Mouse (Mus musculus): ENCODE measurements around the gene Phyhd1. TPM values are rescaled to one million over a fixed set of nuclear protein-coding genes. Genes with fewer than 3 reads are reported as not detected.

Gene Phyhd1
- polyA plus RNA-seq, 1 experiment from 2014 or later = 7.7 TPM

DNA sequence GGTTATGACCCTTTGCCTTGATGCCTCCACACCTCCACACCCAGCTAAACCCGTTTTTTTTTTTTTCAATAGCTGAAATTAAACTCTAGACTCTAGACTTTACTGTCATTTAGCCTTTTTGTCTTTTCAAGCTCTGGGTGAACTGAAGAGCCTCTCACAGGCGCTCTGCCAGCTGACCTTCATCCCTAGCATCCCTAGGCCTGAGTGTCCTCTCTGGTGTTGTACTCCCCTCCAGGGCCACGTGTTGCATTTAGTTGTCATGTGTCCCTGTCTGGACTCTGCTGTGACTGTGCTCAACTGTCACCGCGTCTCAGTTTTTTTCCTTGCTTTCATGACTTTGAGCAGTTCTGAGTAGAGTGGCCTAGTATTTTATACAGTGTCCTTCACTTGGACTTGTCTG lies 34.0 kb downstream of the Phyhd1 start:
- Histone ChIP-seq H3K4me1 (replicated peaks) (no peaks in the 10 kb centered on the region), H3K9ac (replicated peaks) (no peak overlapping the region), H3K27ac (no peak overlapping the region), H3K27me3 (no peaks in the 10 kb centered on the region), H3K4me2 (replicated peaks) (no peak overlapping the region), H3K4me3 (replicated peaks) (no peak overlapping the region), H3K9me3 (no peaks in the 10 kb centered on the region), H3K36me3 (peaks cover 80% of the 10 kb centered on the region)
- WGBS = 88% methylated on average over 5 of the region's 5 CpGs
- ATAC-seq = no peak

DNA sequence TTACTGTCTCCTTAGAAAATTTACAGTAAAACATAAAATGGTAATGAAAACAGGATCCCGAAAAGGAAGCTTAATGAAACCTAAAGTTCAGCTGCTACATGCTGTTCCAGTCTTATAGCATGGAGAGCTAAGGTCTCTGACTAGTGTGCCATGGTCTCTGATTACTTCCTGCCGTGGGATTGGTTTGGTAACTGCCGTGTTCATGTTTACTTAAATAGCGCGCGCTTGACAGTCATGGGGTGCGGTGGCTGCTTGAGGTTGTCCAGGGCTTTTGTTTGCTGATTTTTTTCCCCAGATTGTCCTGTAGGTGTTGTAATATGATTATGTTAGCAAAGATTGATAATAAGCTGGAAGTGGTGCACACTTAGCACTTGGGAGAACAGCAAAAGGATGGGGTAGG lies 40.1 kb downstream of the Phyhd1 start:
- WGBS = 95% methylated on average over 7 of the region's 7 CpGs
- ATAC-seq = no peak
- Histone ChIP-seq H3K4me3 (replicated peaks) (no peak overlapping the region), H3K27ac (no peak overlapping the region), H3K9ac (replicated peaks) (no peak overlapping the region), H3K27me3 (no peaks in the 10 kb centered on the region), H3K36me3 (peaks cover 98% of the 10 kb centered on the region), H3K4me2 (replicated peaks) (no peak overlapping the region), H3K9me3 (no peaks in the 10 kb centered on the region), H3K4me1 (replicated peaks) (no peaks in the 10 kb centered on the region)

DNA sequence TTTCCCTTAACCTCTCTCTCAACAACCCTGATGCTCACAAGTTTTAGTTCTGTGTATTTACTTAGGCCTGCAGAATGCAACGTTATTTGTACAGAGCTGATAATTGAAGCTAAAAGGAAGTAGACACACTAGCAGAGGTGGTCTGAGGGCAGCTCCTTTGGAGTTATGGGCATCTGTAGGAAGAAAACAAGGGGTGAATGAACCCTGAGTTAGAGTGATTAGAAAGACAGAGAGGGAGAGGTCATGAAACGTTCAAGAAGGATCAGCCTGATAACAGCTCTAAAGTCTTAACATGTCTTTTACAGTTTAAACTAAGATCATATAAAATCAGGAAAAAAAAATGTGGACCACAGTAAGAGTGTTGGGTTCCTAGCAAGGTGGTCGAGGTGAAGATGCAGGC lies 43.3 kb downstream of the Phyhd1 start:
- Histone ChIP-seq H3K27ac (no peak overlapping the region), H3K27me3 (no peaks in the 10 kb centered on the region), H3K9me3 (no peaks in the 10 kb centered on the region), H3K4me3 (replicated peaks) (no peak overlapping the region), H3K9ac (replicated peaks) (no peak overlapping the region), H3K4me2 (replicated peaks) (no peak overlapping the region), H3K4me1 (replicated peaks) (no peaks in the 10 kb centered on the region), H3K36me3 (peaks cover 96% of the 10 kb centered on the region)
- 92% methylated on average over 3 of the region's 3 CpGs for WGBS
- ATAC-seq = no peak

DNA sequence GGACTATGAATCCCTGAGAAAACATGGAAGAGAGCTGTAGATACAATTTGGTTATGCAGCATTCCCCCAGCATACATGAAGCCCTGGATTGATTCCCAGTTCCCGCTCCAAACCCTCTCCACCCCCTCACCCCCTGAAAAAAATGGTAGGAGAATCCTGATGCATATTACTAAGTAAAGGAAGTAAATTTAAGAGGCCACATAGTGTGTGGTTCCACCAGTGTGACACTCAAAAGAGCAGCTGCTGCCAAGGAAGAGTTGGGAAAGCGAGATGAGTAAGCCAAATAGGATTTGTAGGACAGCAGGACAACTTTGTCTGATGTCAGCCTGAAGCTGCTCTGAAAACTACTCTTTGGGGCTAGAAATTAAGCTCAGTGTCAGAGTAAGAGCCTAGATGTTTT lies 45.5 kb downstream of the Phyhd1 start:
- no peaks in the 10 kb centered on the region for H3K9me3 ChIP-seq
- H3K27me3 ChIP-seq = no peaks in the 10 kb centered on the region
- no peaks in the 10 kb centered on the region for H3K4me1 ChIP-seq (replicated peaks)
- no peak overlapping the region for H3K9ac ChIP-seq (replicated peaks)
- no peak overlapping the region for H3K27ac ChIP-seq
- H3K4me2 ChIP-seq (replicated peaks) = no peak overlapping the region
- ATAC-seq = no peak
- H3K36me3 ChIP-seq = peaks cover 96% of the 10 kb centered on the region
- no peak overlapping the region for H3K4me3 ChIP-seq (replicated peaks)
- 92% methylated on average over 2 of the region's 2 CpGs for WGBS

DNA sequence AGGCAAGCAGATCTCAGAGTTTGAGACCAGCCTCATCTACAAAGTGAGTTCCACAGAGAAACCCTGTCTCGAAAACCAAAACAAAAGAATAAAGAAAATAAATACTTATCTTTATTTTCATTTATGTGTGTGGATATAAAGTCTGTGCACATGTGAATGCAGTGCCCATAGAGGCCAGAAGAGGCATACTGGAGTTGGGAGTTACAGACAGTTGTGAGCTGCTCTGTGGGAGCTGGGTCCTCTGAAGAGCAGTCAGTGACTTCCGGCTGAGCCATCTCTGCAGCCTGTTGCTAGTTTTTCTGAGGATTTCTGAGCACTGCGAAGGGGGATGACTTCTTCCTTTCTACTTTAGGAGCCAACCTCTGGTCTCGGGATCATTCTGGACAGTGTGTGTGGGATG lies 50.1 kb downstream of the Phyhd1 start:
- H3K4me2 ChIP-seq (replicated peaks) = no peak overlapping the region
- H3K4me1 ChIP-seq (replicated peaks) = no peaks in the 10 kb centered on the region
- H3K27ac ChIP-seq = no peak overlapping the region
- H3K9me3 ChIP-seq = no peaks in the 10 kb centered on the region
- ATAC-seq = no peak
- WGBS = 96% methylated on average over 4 of the region's 4 CpGs
- H3K4me3 ChIP-seq (replicated peaks) = no peak overlapping the region
- H3K27me3 ChIP-seq = no peaks in the 10 kb centered on the region
- peaks cover 90% of the 10 kb centered on the region for H3K36me3 ChIP-seq
- no peak overlapping the region for H3K9ac ChIP-seq (replicated peaks)

DNA sequence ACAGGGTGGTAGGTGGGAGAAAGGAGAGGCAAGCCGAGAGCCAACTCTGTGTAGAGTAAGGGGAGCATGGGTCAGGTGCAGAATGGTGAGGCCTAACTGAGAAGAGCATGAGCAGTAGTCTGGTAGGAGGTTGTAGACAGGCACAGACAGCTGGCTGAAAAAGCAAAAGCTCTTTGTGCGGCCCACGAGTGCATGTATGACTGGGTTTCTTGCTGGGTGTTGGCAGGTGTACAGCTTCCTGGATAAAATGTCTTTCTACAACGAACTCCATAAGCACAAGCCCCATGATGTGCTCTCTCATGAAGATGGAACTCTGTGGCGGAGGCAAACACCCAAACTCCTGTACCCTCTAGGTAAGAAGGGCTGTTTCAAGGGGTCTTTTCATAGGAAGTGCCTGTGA lies 51.0 kb downstream of the Phyhd1 start:
- Histone ChIP-seq H3K4me3 (replicated peaks) (no peak overlapping the region), H3K4me2 (replicated peaks) (no peak overlapping the region), H3K27ac (no peak overlapping the region), H3K27me3 (no peaks in the 10 kb centered on the region), H3K9me3 (no peaks in the 10 kb centered on the region), H3K36me3 (peaks cover 92% of the 10 kb centered on the region), H3K4me1 (replicated peaks) (no peaks in the 10 kb centered on the region), H3K9ac (replicated peaks) (no peak overlapping the region)
- no peak for ATAC-seq
- WGBS = 97% methylated on average over 5 of the region's 5 CpGs

DNA sequence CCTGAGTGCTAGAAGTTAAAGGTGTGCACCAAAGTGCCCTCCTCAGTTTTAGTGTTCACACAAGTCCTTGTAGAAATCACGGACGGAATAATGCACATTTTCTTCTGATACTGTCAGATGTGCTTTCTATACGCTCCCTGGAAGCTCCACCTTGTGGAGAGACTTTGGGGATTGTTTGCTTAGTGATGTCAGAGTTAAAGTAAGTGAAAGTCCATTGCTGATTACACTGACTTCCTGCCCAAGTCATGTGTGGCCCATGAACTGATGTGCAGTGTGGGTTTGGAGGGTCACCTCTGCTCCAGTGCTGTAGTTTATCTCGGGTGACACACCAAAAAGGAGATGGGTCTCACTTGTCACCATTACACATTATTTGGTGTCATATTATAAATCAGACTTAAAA lies 53.3 kb downstream of the Phyhd1 start:
- Histone ChIP-seq H3K4me1 (replicated peaks) (no peaks in the 10 kb centered on the region), H3K9ac (replicated peaks) (no peak overlapping the region), H3K4me2 (replicated peaks) (no peak overlapping the region), H3K36me3 (peaks cover 93% of the 10 kb centered on the region), H3K27ac (no peak overlapping the region), H3K27me3 (no peaks in the 10 kb centered on the region), H3K9me3 (no peaks in the 10 kb centered on the region), H3K4me3 (replicated peaks) (no peak overlapping the region)
- WGBS = 96% methylated on average over 4 of the region's 4 CpGs
- no peak for ATAC-seq

DNA sequence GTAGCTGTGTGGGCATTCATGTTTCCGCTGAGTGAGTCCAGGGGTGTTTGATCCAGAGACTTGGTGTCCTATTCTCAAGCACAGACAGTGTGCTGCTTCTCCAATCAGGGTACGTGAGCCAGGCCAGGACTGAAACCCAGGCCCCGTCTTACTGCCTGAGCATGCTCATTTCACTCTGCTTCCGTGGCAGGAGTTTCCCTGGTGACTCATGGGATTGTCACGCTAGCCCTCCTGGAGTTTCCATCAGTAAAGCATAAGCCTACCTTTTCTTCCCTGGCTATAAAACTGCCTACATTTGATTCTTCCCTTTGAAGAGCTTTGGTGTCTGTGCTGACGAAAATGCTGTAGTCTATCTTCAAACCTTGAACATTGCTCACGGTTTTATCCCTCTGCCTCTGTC lies 57.1 kb downstream of the Phyhd1 start:
- 90% methylated on average over 7 of the region's 7 CpGs for WGBS

DNA sequence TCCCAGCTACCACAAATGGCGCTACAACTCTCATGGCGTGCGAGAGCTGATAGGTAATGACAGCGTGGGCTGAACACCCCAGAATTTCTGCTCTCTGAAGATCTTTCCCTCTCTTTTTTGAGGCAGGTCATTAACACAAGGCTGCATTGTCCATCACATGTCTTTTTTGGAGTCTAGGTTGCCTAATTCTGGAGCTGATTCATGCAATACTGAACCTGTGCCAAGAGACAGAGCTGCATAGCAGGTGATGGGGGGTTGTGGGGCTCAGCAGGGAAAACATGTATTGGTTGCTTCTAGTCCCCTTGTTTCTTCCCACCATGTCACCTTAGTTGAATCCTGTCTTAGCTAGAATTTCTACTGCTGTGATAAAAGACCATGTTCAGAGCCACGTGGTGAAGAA lies 59.3 kb downstream of the Phyhd1 start:
- Histone ChIP-seq H3K27ac (no peak overlapping the region), H3K4me2 (replicated peaks) (no peak overlapping the region), H3K9me3 (no peaks in the 10 kb centered on the region), H3K27me3 (no peaks in the 10 kb centered on the region), H3K4me1 (replicated peaks) (no peaks in the 10 kb centered on the region), H3K4me3 (replicated peaks) (no peak overlapping the region), H3K9ac (replicated peaks) (no peak overlapping the region), H3K36me3 (peaks cover 97% of the 10 kb centered on the region)
- ATAC-seq = no peak
- 94% methylated on average over 5 of the region's 5 CpGs for WGBS

More for the DNA sequence above, 57.1 kb downstream of the Phyhd1 start:
- no peaks in the 10 kb centered on the region for H3K27me3 ChIP-seq
- H3K4me2 ChIP-seq (replicated peaks) = no peak overlapping the region
- H3K4me1 ChIP-seq (replicated peaks) = no peaks in the 10 kb centered on the region
- no peaks in the 10 kb centered on the region for H3K9me3 ChIP-seq
- no peak overlapping the region for H3K27ac ChIP-seq
- peaks cover 92% of the 10 kb centered on the region for H3K36me3 ChIP-seq
- ATAC-seq = no peak
- no peak overlapping the region for H3K4me3 ChIP-seq (replicated peaks)
- H3K9ac ChIP-seq (replicated peaks) = no peak overlapping the region

DNA sequence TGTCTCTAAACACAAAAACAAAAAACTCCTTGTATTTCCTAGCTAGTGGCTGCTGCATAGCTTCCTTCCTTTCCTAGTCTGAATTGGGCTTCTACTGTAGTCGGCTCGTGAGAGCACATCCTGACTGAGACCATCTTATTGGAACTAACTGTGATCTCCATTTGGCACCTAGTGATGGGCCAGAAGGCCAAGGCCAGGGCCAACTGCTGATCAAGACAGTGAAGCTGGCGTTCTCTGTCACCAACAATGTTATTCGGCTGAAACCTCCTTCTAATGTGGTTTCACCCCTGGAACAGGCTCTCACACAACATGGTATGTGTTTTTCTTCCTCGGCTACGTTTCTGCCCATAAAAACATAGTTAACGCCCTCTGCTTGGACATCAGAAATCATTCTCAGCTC lies 61.3 kb downstream of the Phyhd1 start:
- no peaks in the 10 kb centered on the region for H3K4me1 ChIP-seq (replicated peaks)
- H3K4me2 ChIP-seq (replicated peaks) = no peak overlapping the region
- H3K27ac ChIP-seq = no peak overlapping the region
- no peaks in the 10 kb centered on the region for H3K27me3 ChIP-seq
- H3K36me3 ChIP-seq = peaks cover 97% of the 10 kb centered on the region
- WGBS = 96% methylated on average over 7 of the region's 7 CpGs
- H3K9ac ChIP-seq (replicated peaks) = no peak overlapping the region
- H3K4me3 ChIP-seq (replicated peaks) = no peak overlapping the region
- no peaks in the 10 kb centered on the region for H3K9me3 ChIP-seq
- no peak for ATAC-seq

DNA sequence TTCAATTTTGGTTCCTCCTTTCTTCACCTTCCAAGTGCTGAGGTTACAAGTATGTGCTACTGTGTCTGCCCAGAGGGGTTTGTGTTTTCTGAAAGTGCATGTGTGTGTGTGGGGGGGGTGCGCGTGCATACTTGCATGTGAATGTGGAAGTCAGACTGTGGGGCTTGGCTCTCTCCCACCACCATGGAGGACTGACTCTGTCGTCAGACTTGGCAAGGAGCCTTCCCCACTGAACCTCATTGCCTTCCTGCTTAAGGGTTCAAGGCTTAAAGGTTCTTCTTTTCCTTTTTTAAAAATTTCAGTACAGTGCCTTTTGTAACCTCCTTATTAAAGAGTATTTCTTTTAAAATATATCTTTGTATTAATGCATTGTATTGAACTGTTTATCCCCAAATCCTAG lies 62.8 kb downstream of the Phyhd1 start:
- H3K4me3 ChIP-seq (replicated peaks) = no peak overlapping the region
- peaks cover 97% of the 10 kb centered on the region for H3K36me3 ChIP-seq
- no peaks in the 10 kb centered on the region for H3K9me3 ChIP-seq
- H3K27ac ChIP-seq = no peak overlapping the region
- no peak for ATAC-seq
- no peak overlapping the region for H3K4me2 ChIP-seq (replicated peaks)
- WGBS = 96% methylated on average over 3 of the region's 3 CpGs
- no peaks in the 10 kb centered on the region for H3K4me1 ChIP-seq (replicated peaks)
- H3K9ac ChIP-seq (replicated peaks) = no peak overlapping the region
- H3K27me3 ChIP-seq = no peaks in the 10 kb centered on the region
